Mouse (Mus musculus): ENCODE measurements around the gene Fscn3.
A peak's percentile ranks its signal among the peaks of the same experiment; 100 is the strongest.

Fscn3 gene

DNA sequence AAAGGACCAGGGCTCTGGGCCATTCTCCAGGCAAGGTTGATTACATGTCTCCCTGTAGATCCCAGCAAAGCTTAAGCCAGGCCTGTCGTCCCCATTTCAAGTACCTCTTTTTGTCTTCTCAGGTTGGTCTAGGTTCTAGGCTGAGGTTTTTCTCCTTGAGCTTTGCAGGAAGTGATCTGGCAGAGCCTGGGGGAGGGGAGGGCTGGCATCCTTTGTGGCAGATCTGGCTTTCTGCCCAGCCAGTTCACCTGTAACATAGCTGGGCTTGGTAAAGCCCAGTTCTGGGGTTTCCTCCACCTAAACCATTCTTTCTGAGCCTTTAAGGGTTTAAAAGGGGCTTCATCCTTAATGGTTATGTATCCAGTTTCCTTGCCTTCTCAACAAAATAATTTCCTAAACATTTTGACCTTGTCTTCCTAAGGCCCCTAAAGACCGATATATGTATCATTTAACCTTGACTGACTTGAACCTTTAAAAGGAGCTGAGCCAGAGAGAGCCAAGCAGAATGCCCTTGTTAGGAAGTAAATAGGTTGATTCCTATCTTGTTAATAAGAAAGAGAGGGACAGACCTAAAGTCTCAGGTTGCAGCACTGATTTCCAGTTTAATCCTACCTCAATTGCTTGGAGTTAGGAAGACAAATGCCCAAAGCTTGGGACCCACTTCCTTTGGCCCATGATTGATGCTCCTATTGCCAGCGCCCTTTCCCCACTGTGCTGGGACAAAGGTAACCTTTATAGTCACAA, at the start of gene Fscn3:
Gene Fscn3 (plus strand): TSS at position 694 of the 744 bp plus-strand sequence.
- DNase-seq (ENCODE audit: low spot score in 2 of 2), result no peak

DNA sequence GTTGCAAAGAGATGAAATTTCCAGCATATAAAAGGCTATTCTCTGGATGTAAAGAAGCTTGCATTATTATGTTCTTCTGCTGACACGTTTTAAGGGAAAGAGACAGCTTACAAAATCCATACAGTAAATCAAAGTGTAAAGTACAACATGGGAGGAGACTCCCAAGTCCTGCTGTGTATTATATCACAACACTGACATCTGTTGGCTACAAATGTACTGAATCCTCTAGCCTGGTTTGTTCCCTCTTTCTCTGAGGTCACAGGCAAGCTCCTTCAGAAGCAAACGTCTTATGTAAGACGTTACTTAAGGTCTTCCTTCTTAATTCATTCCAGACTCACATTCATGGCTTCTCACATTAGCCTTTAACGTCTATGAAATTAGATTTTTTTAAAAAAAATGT, 45.6 kb upstream of the Fscn3 start:
- DNase-seq (ENCODE audit: low spot score in 2 of 2), result no peak

DNA sequence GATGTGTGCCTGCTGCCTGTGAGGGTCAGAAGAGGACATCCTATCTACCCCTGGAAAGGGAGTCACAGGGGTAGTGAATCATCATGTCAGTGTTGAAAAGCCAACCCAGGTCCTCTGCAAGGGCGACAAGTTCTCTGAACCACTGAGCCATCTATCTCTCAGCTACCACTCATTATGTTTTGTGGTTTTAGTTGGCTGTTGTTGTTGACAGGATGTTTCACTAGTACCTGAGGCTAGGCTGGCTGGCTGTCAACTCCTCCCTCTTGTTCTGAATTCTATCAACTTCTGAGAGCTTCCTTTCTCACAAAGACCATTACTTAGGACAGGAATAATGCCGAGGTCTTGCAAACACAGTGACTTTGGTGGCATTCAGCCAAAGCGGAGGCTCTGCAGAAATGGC, 42.4 kb upstream of the Fscn3 start:
- DNase-seq (ENCODE audit: low spot score in 2 of 2), result no peak

DNA sequence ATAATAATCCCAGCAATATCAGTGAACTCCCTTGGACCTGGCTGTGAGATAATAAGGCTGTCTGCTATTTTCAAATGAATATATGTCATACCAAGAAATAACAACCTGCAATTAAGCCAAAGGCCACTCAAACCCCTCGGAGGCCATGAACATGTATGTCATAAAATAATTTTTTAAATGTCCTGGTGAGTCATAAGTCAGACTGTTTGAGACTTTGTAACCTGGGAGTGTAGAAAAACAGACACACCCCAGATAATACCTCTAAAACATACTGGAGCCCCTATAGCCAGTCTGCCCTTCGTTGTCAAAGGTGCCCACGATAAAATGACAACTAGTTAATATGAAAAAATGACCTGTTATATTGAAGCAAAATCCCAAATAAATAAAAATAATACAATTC, 38.6 kb upstream of the Fscn3 start:
- DNase-seq (ENCODE audit: low spot score in 2 of 2), result no peak

DNA sequence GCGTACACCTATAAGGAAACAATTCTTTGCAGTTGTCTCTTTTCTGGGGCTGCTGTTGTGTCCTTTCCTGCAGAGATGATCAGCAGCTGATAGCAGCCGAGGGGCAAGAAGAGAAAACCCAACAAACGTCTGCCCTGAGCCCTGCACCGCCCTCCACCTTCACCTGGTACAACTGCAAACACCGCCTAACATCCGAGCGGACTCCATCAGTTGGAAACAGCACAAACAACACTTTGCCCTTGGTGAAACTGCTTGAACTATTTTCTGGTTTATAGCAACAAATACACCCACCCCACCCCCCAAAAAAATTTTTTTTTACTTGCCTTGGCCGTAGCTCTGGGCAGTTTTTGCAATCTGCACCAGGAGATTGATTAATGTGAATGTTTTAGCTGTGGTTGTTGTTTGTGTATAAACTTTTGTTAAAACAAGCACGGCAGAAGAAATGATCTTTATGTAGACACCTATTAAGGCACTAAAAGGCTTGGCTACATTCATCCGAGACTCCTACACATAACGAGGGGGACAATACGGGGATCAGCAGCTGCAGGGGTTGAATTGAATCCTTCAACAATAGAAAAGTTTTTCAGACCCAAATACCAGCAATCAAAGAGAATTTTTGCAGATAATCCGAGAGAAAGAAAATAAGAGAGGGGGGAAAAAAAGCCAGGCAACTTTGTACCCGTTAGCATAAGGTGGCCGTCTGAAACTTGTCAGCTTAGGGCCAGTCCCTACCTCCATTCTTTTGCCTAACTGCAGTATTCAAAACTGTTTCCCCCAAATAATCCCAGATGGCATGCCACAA, 31.3 kb upstream of the Fscn3 start:
- DNase-seq (ENCODE audit: low spot score in 2 of 2), result no peak

DNA sequence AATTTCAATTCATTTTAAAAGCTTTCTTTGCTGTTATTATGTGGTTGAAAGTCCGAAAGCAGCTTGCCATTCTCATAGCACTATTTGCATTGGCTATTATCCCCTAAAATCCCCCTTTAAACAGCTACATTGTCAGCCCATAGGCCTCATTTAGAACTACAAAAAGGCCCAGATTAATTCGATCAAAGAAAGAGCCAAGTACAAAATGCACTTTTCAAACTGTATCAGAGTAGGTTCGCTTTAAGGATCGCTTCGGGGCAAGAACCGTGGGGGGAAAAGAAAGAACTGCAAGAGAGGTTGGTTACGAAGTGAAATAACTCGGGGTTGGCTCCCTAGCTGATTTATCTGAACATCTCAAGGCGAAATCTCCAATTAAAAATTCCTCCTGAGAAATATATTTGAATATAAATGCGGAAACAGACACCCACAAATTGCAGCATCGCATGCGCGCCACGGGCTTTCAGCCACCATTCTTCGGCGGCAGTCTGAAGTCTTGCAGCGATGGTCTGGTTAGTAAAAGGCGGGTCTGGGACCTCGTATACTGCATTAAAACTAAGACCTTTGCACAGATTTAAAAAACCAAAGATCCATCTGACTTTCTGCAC, 30.6 kb upstream of the Fscn3 start:
- no peak for DNase-seq (ENCODE audit: low spot score in 2 of 2)

DNA sequence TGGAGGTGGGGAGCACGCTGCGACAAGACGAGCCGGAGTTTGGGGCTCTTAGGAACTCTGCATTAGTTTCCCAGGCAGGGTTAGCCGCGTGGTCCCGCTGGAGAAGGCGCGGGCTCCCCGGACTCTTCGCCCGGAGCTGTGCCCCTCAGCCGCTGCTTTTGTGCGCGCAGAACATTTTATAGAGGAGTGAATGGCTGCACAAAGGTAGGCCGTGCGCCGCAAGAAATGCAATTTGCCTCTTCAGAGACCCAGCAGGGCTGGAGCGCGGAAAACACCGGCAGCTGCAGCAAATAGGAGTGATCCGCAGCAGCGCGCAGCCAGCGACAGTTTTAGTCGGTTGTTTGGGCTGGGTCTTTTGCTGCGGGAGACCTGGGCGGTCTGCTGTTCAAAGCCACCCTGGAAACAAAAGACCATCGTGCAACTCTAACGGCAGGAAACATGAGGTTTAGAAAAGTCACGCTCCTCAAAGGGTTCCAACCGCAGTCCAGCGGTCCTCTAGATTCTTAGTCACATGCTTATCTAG, 29.8 kb upstream of the Fscn3 start, which contains the start of gene Zfp800:
Gene Zfp800 (minus strand): TSS at position 325 of the 523 bp plus-strand sequence.
- no peak for DNase-seq (ENCODE audit: low spot score in 2 of 2)

DNA sequence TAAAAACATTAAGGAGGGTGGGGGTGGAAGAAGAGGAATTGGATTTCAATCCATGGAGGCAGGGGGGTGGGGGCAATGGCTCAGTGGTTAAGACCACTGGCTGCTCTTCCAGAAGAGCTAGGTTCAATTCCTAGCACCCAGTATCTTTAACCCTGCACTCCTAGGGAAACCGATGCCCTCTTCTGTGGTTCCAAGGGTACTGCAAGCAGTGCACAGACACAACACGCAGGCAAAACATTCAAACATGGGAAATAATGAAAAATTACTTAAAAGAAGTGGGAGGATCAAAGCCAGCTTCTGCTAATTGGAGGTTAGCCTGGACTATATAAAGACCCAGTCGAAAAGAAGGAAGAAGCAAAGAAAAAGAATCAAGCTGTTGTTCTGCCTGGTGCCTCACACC, 28.9 kb upstream of the Fscn3 start:
- DNase-seq (ENCODE audit: low spot score in 2 of 2), result no peak

DNA sequence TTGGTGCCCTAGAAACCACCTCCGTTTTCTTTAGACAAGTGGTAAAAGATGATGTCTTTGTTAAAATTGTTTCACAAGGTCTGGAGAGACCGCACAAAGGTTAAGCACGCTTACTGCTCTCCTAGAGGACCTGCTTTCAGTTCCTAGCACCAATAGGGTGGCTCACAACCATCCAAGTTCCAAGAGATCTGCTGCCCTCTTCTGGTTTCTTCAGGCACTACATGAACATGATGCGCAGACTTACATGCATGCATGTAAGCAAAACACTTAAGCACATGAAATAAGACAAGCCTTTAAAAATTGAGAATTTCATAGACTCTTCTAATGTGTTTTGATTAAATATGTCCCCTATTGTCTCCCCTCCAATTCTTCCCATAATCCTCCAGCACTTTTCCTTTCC, 27.8 kb upstream of the Fscn3 start:
- no peak for DNase-seq (ENCODE audit: low spot score in 2 of 2)

DNA sequence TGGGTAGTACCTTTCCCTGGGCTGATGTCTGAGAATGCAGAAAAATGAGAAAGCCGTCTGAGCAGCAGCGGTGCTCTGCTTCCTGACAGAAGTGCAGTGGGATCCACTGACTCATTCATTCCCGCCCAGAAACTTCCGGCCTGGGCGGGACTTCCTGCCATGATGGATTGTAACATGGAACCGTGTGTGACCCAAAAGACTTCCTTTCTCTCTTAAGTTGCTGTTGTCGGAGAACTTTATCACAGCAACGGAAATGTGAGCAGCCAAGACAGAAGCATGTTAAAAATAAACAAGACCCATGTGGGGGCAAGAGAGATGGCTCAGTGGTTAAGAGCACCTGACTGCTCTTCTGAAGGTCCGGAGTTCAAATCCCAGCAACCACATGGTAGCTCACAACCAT, 17.5 kb upstream of the Fscn3 start:
- DNase-seq (ENCODE audit: low spot score in 2 of 2), result no peak

DNA sequence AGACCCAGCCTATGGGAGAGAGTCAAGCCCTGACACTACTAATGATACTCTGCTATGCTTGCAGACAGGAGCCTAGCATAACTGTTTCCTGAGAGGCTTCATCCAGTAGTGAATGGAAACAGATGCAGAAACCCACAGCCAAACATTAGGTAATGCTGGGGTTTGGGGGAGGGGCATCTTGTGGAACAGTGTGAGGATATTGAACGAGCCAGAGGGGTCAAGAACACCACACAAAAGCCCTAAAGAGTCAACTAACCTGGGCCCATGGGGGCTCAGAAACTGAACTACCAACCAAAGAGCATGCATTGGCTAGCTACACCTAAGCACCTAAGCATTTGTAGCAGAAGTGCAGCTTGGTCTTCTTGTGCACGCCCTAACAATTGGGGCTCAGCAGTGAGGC, 16.4 kb upstream of the Fscn3 start:
- no peak for DNase-seq (ENCODE audit: low spot score in 2 of 2)

DNA sequence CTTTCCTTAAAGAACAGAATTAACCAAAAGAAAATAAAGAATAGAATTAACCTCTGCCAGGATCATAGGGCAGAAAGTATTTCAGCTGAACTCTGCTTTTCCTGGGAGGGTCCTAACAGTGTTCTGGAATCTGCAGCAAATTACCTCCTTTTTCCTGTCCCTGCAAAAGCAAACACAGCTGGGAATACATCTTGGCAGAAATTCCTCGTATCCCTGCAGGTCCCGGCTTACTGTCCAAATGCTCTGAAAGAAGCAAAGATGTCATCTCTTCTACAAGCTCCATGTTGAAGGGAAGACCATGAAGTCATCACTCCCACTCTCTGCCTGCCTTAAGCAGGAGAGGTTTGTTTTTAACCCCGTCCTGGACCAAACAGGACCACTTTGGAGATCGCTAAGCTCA, 10.6 kb upstream of the Fscn3 start:
- no peak for DNase-seq (ENCODE audit: low spot score in 2 of 2)

DNA sequence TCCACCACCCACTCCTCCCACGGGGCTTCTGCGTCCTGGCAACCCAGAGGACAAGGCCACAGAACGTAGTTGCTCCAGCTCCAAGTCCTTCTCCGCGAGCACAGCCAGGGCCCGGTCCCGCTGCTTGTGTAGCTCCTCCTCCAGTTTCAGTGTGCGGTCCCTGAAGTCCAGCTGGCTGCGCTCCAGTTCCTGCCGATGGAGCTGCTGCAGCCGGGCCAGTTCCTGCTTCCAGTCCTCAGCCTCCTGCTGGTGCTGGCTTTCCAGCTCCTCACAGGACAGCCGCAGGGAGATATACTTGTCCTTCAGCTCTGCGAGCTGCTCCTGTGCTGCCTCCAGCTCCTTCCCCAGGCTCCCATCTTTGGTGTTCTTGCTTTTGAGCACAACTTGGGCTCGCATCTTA, 9.1 kb upstream of the Fscn3 start:
- DNase-seq (ENCODE audit: low spot score in 2 of 2), result peak in 1 of 2 experiments; percentile 84

DNA sequence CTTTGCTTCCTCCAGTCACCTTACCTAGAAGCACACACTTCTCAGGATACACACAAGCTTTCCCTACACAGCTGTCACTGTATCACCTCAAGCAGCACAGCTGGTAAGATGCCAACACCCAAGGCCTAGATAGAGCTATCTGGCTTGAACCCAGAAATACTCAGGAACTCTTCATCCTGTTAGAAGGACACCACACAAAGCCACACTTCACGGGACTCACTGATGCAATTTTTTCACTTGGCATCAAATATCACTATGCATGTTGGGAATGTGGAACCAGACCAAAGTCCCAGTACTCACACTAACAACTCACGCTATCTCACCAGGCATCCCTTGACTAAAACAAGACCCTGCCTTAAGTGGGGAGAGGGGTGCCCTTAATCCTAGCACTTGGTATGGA, 7.9 kb upstream of the Fscn3 start:
- no peak for DNase-seq (ENCODE audit: low spot score in 2 of 2)

DNA sequence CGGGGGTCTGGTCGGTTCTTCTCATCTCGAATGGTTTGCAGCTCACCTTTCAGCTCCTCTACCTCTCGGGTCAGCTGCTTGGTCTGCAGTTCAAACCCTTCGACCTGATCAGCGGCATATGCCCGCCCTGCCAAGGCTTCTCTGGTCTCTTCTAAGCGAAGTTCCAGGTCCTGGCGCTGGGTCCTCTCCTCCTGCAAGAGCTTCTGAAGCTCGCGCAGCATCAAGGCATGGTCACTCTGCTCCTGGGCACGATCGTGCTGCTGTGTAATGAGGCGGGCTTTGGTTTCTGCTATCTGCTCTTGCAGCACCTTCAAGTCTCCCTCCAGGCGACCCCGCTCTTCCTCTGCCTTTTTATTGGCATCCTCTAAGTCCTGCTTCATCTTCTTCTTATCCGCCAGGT, 7.2 kb upstream of the Fscn3 start:
- DNase-seq (ENCODE audit: low spot score in 2 of 2), result no peak

DNA sequence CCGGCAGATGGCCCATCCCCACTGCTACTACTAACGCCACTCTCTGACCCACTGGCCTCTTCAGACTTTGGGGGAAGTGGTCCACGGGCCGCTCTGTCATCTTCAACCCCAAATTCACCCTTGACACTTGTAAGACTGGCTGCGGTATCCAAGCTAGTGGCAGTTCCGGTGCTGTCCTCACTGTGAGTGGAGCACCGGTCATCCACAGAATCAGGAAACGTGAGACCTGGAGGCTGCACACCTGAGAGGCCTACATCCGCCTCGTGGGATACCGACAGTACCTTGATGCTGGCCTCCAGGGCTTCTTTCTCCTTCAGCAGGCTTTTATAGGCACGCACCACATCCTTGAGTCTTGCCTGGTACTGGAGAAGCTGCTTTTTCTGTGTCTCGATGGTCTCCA, 6.7 kb upstream of the Fscn3 start:
- DNase-seq (ENCODE audit: low spot score in 2 of 2), result no peak

DNA sequence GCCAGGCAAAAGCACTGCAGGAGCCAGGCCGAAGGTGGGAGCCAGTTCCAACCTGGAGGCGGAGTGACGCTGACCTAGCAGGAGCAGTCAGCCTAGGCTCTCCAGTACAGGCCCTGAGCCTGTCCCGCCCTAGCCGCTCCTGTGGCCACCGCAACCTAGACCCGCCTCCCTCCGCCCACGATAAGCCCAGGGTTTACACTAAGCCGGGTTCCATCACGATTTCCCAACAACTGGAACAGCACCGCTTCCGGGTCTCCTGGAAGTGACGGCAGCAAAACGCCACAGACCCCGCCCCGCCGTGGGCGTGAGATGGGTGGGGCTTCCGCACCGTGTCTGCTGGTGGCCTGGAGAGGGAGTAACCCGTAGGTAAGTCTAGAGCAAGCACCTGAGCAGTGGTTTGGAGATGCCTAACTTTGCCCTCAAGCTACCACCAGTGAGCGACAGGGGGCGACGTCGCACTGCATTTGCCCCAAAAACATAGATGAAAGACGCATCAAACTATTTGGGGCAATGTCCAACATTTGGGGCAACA, 6.1 kb upstream of the Fscn3 start:
- DNase-seq (ENCODE audit: low spot score in 2 of 2), result peak; percentile 98

DNA sequence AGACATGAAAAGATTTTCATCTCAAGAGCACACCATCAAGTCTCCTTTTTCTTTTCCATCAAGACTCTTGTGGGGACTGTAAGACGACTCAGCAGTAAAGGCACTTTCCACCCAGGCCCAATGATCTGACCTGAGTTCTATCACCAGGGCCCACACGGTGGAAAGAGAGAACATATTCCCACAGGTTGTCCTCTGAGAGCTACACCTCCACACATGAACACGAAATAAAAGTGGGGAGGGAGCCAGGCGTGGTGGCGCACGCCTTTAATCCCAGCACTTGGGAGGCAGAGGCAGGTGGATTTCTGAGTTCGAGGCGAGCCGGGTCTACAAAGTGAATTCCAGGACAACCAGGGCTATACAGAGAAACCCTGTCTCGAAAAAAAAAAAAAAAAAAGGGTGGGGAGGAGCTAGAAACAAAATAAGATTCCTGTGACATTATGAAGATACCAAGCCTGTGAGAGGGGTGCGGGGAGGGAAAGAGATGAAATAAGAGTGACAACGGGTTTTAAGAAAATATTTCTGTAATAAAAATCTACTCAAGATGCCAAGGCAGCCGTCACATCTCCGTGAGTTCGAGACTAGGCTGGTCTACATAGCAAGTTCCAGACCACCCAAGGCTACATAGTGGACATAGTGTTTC, 4.8 kb upstream of the Fscn3 start:
- DNase-seq (ENCODE audit: low spot score in 2 of 2), result no peak

DNA sequence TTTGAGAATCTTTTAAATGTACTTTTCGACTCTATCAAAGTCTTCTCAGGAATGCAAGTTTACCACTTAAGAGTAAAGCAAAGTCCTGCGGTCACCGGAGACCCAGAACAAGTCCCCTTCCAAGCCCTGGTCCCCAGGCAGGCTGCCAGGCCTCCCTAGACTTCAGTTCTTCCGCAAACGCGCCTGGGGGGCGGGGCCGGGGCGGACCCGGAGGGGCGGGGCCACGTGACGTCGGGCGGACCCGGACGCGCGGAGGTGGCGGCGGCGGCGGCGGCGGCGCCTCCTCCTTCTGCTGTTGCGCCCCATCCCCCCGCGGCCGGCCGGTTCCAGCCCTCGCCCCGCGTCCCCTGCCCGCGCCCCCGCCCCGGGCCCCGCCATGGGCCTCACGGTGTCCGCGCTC, 4.3 kb upstream of the Fscn3 start, which contains the start of gene Arf5:
Gene Arf5 (plus strand): TSS at position 248 of the 400 bp plus-strand sequence.
- peak; percentile 94 to 95 for DNase-seq (ENCODE audit: low spot score in 2 of 2)

DNA sequence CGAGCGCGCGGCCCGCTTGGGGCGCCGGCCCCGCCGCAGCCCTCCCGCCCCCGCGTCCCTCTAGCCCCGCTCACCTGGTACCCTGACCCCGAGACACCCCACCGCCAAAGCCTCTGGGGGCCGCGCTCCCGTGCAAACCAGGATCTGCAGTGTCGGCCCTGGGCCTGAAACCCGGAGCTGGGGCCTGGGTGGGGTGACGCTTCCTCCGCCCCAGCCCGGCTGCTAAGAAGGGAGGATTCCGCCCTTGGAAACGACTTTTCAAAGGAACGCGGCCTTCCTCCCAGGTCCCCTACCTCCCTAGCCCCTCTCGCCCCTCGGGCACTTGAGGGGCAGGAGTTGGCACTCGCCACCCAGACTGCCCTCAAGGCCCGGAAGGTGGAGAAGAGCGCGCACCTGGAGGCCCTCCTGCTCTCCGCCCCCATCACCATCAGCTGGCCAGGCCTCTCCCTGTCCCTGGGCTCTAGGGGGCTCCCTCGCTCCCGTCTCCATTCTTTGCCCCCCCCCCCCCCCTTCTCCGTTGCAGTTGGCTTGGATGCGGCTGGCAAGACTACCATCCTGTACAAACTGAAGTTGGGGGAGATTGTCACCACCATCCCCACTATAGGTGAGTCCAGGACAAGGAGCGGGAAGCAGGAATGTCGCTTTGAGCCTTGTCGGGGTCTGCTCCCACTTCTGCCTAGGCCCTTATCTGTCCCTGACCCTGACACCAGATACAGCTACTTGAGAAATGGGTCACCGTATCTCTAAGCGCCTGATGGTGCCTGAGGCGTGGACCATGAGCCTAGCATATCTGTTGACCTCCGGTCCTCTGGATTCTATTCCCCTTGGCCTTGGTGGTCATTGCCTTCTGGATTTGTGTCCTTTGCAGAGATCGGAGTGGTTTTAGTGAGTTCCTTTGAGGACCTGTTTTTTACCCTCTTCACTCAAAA, 3.6 kb upstream of the Fscn3 start:
- peak; percentile 44 to 53 for DNase-seq (ENCODE audit: low spot score in 2 of 2)

DNA sequence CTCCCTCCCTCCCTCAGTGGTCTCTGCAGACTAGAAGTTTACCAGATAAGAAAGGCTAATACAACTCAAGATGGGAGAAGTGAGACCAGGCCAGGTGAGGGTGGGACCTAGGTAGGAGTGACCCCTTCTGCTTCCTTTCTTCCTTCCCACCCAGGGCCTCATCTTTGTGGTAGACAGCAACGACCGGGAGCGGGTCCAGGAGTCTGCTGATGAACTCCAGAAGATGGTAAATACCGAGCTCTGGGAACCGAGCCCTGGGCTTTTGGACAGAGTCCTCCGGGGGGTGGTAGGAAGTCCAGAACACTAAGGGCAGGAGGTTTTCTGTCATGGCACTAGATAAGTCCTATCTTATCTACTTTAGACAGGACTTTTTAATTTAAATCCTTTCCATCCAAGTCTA, 2.6 kb upstream of the Fscn3 start:
- DNase-seq (ENCODE audit: low spot score in 2 of 2), result no peak

All from urinary bladder, postnatal 36 days (tissue).